8 mouse cellular contexts compared by ENCODE assay signal in genomic region chr12:117533176-117534086, GRCm38 (mm10). TPM values are rescaled to one million over a fixed set of nuclear protein-coding genes. Genes with fewer than 3 reads are reported as not detected.
A peak's percentile ranks its signal among the peaks of the same experiment; 100 is the strongest.
DNase-seq lines count a peak whose midpoint lies in the region; ATAC-seq and TF ChIP-seq lines count a peak whose summit lies in the region.

No protein-coding gene starts in this region.

- peak; percentile 86 for ATAC-seq in forebrain, embryonic 14.5 days
- peak; percentile 87 for ATAC-seq in hindbrain, embryonic 16.5 days
- peak; percentile 87 for ATAC-seq in limb, embryonic 13.5 days (ENCODE audit: low FRiP score, low read depth)
- ATAC-seq in midbrain, embryonic 13.5 days, result peak; percentile 82
- peak; percentile 92 for ATAC-seq in stomach, postnatal 0 days (ENCODE audit: low FRiP score, low TSS enrichment)

- peaks cover 3% of the 10 kb centered on the region; the same call in 1 of the 2 replicates for H3K4me1 ChIP-seq in forebrain, embryonic 14.5 days (ENCODE audit: control insufficient read depth, insufficient read depth, low read length)
- H3K4me1 ChIP-seq in hindbrain, embryonic 16.5 days (ENCODE audit: control insufficient read depth, insufficient read depth, low read depth, low read length), result peaks cover 6% of the 10 kb centered on the region
- H3K4me1 ChIP-seq in limb, embryonic 13.5 days, result peaks cover 7% of the 10 kb centered on the region
- peaks cover 15% of the 10 kb centered on the region for H3K4me1 ChIP-seq in midbrain, embryonic 13.5 days (replicated peaks)
- no peaks in the 10 kb centered on the region; the same call in 1 of the 2 replicates for H3K4me1 ChIP-seq in stomach, postnatal 0 days (replicated peaks; ENCODE audit: control insufficient read depth, insufficient read depth)

- peak overlapping the region; percentile 88 for H3K4me2 ChIP-seq in forebrain, embryonic 14.5 days (ENCODE audit: low read length)
- H3K4me2 ChIP-seq in hindbrain, embryonic 16.5 days (ENCODE audit: low read length), result peak overlapping the region; percentile 92
- peak overlapping the region; percentile 96 for H3K4me2 ChIP-seq in limb, embryonic 13.5 days (replicated peaks)
- H3K4me2 ChIP-seq in midbrain, embryonic 13.5 days (replicated peaks), result peak overlapping the region; percentile 97
- peak overlapping the region; percentile 89 for H3K4me2 ChIP-seq in stomach, postnatal 0 days (replicated peaks; ENCODE audit: low read depth)

- no peaks in the 10 kb centered on the region for H3K9me3 ChIP-seq in forebrain, embryonic 14.5 days (replicated peaks; ENCODE audit: control insufficient read depth, low read length)
- no peaks in the 10 kb centered on the region for H3K9me3 ChIP-seq in hindbrain, embryonic 16.5 days (ENCODE audit: control insufficient read depth, low read length)
- H3K9me3 ChIP-seq in limb, embryonic 13.5 days, result no peaks in the 10 kb centered on the region
- no peaks in the 10 kb centered on the region for H3K9me3 ChIP-seq in midbrain, embryonic 13.5 days
- no peaks in the 10 kb centered on the region for H3K9me3 ChIP-seq in stomach, postnatal 0 days (ENCODE audit: control insufficient read depth, low read length)

- DNase-seq in embryo, embryonic 10 days (ENCODE audit: low spot score), result peak; percentile 60
- DNase-seq in embryo, embryonic 9.5 days (ENCODE audit: extremely low spot score), result no peak
- DNase-seq in adrenal gland, postnatal 36 days, result peak; percentile 59 to 77
- peak; percentile 55 for DNase-seq in forebrain, embryonic 14.5 days (ENCODE audit: low spot score)
- peak; percentile 89 for DNase-seq in stomach, postnatal 0 days (ENCODE audit: low spot score)

- peak overlapping the region; percentile 62 for H3K4me3 ChIP-seq in forebrain, embryonic 14.5 days (ENCODE audit: low read depth, low read length)
- H3K4me3 ChIP-seq in hindbrain, embryonic 16.5 days (ENCODE audit: low read length), result peak overlapping the region; percentile 78
- peak overlapping the region; percentile 69 for H3K4me3 ChIP-seq in limb, embryonic 13.5 days
- H3K4me3 ChIP-seq in midbrain, embryonic 13.5 days (replicated peaks), result peak overlapping the region; percentile 71
- H3K4me3 ChIP-seq in stomach, postnatal 0 days (ENCODE audit: low read depth, low read length), result peak overlapping the region; percentile 61

- peak; percentile 43; the same call in 1 of the 2 replicates for TF ChIP-seq CTCF in stomach, postnatal 0 days (IDR thresholded peaks at IDR 0.05; ENCODE audit: low read depth)

- no peak for TF ChIP-seq EP300 in stomach, postnatal 0 days (optimal IDR thresholded peaks at IDR 0.05)

- no peak overlapping the region for H3K27ac ChIP-seq in forebrain, embryonic 14.5 days (ENCODE audit: low read depth, low read length)
- H3K27ac ChIP-seq in hindbrain, embryonic 16.5 days (ENCODE audit: low read depth, low read length), result no peak overlapping the region
- no peak overlapping the region for H3K27ac ChIP-seq in limb, embryonic 13.5 days
- 0 out of 2 replicates have a peak overlapping the region, but pooled peaks have one; percentile 25 for H3K27ac ChIP-seq in midbrain, embryonic 13.5 days
- H3K27ac ChIP-seq in stomach, postnatal 0 days (replicated peaks), result peak overlapping the region; percentile 89

- peaks cover 21% of the 10 kb centered on the region for H3K27me3 ChIP-seq in forebrain, embryonic 14.5 days (replicated peaks; ENCODE audit: control insufficient read depth, insufficient read depth, low read length)
- H3K27me3 ChIP-seq in hindbrain, embryonic 16.5 days (replicated peaks; ENCODE audit: control insufficient read depth, insufficient read depth, low read length), result peaks cover 6% of the 10 kb centered on the region
- H3K27me3 ChIP-seq in limb, embryonic 13.5 days, result peaks cover 55% of the 10 kb centered on the region
- H3K27me3 ChIP-seq in midbrain, embryonic 13.5 days, result peaks cover 49% of the 10 kb centered on the region
- H3K27me3 ChIP-seq in stomach, postnatal 0 days (ENCODE audit: control insufficient read depth, insufficient read depth, low read length), result no peaks in the 10 kb centered on the region; the same call in 1 of the 2 replicates

- 3% methylated on average over 38 of the region's 64 CpGs for WGBS in forebrain, embryonic 14.5 days
- 5% methylated on average over 45 of the region's 64 CpGs for WGBS in hindbrain, embryonic 16.5 days
- WGBS in limb, embryonic 13.5 days, result 2% methylated on average over 42 of the region's 64 CpGs
- WGBS in midbrain, embryonic 13.5 days, result 2% methylated on average over 54 of the region's 64 CpGs
- WGBS in stomach, postnatal 0 days, result 6% methylated on average over 57 of the region's 64 CpGs

- H3K36me3 ChIP-seq in forebrain, embryonic 14.5 days (ENCODE audit: control insufficient read depth, insufficient read depth, low read length), result no peaks in the 10 kb centered on the region
- no peaks in the 10 kb centered on the region for H3K36me3 ChIP-seq in hindbrain, embryonic 16.5 days (ENCODE audit: control insufficient read depth, insufficient read depth, low read length)
- H3K36me3 ChIP-seq in limb, embryonic 13.5 days, result no peaks in the 10 kb centered on the region
- H3K36me3 ChIP-seq in midbrain, embryonic 13.5 days, result no peaks in the 10 kb centered on the region
- H3K36me3 ChIP-seq in stomach, postnatal 0 days (ENCODE audit: control insufficient read depth, insufficient read depth, low read length), result no peaks in the 10 kb centered on the region

- H3K9ac ChIP-seq in forebrain, embryonic 14.5 days (ENCODE audit: low read length), result peak overlapping the region; percentile 66
- H3K9ac ChIP-seq in hindbrain, embryonic 16.5 days (ENCODE audit: low read depth, low read length), result peak overlapping the region; percentile 82
- H3K9ac ChIP-seq in limb, embryonic 13.5 days, result peak overlapping the region; percentile 73
- H3K9ac ChIP-seq in midbrain, embryonic 13.5 days (replicated peaks), result peak overlapping the region; percentile 78
- H3K9ac ChIP-seq in stomach, postnatal 0 days (ENCODE audit: low read length), result peak overlapping the region; percentile 65

RNA-seq across cellular contexts. Expression of gene Rapgef5, which starts 17.2 kb away (rescaled TPM):
- total RNA-seq in adrenal gland, postnatal 36 days (2021), result 10 to 100 TPM; 35.2 to 43.7 TPM
- 25.7 and 32.2 TPM in 2 replicates for polyA plus RNA-seq in forebrain, embryonic 14.5 days (2014; fragmentation: Nextera tagmentation; extraction: Ambion mirVana)
- 31.9 and 35.4 TPM in 2 replicates for polyA plus RNA-seq in hindbrain, embryonic 16.5 days (2015; fragmentation: Nextera tagmentation; extraction: Ambion mirVana)
- 7.5 and 7.6 TPM in 2 replicates for polyA plus RNA-seq in limb, embryonic 13.5 days (2015; fragmentation: Nextera tagmentation; extraction: Ambion mirVana)
- polyA plus RNA-seq in midbrain, embryonic 13.5 days (2015; fragmentation: Nextera tagmentation; extraction: Ambion mirVana), result 42.1 and 44.5 TPM in 2 replicates
- polyA plus RNA-seq in stomach, postnatal 0 days (2015; fragmentation: Nextera tagmentation; extraction: Ambion mirVana), result 4.3 and 5.6 TPM in 2 replicates

Comparison
In these comparisons a context has a peak if more than half of its experiments do, and no peak if none do; other contexts are left out.
1. H3K27ac ChIP-seq: peak in midbrain, embryonic 13.5 days (single experiment) and stomach, postnatal 0 days (single experiment); none in forebrain, embryonic 14.5 days (single experiment), hindbrain, embryonic 16.5 days (single experiment) and limb, embryonic 13.5 days (single experiment).
2. Peak in every context shown above with its lines, with median percentiles within 50 percentile points of each other: ATAC-seq, H3K4me2 ChIP-seq, H3K4me3 ChIP-seq and H3K9ac ChIP-seq.